Comparison of ENCODE assay signal across 17 mouse cellular contexts in genomic region chr2:72136045-72136444, GRCm38 (mm10).
DNase-seq lines count a peak whose midpoint lies in the region; ATAC-seq lines count a peak whose summit lies in the region.
"Had no signal": no experiment of that assay in that cellular context is flagged by ENCODE, and none has a peak within 500 bp of the region (broad histone marks: within the 10 kb centered on the region; RNA-seq: fewer than 3 reads in every experiment).

No protein-coding gene starts in this region.

- H3K4me1 ChIP-seq in forebrain, embryonic 13.5 days = peaks cover 16% of the 10 kb centered on the region
- H3K4me1 ChIP-seq in forebrain, embryonic 10.5 days = peaks cover 25% of the 10 kb centered on the region
- peaks cover 20% of the 10 kb centered on the region for H3K4me1 ChIP-seq in forebrain, embryonic 16.5 days (replicated peaks; ENCODE audit: control insufficient read depth, insufficient read depth, low read length)

- 74% methylated on average over 3 of the region's 3 CpGs for WGBS in forebrain, embryonic 13.5 days
- 86% methylated on average over 3 of the region's 3 CpGs for WGBS in forebrain, embryonic 10.5 days
- 39% methylated on average over 3 of the region's 3 CpGs for WGBS in forebrain, embryonic 16.5 days

- no peak overlapping the region for H3K9ac ChIP-seq in forebrain, embryonic 13.5 days
- H3K9ac ChIP-seq in forebrain, embryonic 16.5 days (replicated peaks; ENCODE audit: low read depth, low read length) = no peak overlapping the region
- H3K9ac ChIP-seq: embryonic facial prominence, embryonic 13.5 days; midbrain, embryonic 15.5 days; neural tube, embryonic 15.5 days had no signal

- 0 out of 2 replicates have a peak, but pooled peaks have one; percentile 33 for ATAC-seq in forebrain, embryonic 13.5 days
- ATAC-seq in forebrain, embryonic 16.5 days = peak; percentile 70
- ATAC-seq: midbrain, embryonic 15.5 days had no signal

- H3K4me3 ChIP-seq in forebrain, embryonic 13.5 days = no peak overlapping the region
- H3K4me3 ChIP-seq in forebrain, embryonic 10.5 days = no peak overlapping the region
- no peak overlapping the region for H3K4me3 ChIP-seq in forebrain, embryonic 16.5 days (replicated peaks; ENCODE audit: low read length)
- H3K4me3 ChIP-seq: embryonic facial prominence, embryonic 13.5 days; midbrain, embryonic 15.5 days; myocyte; neural tube, embryonic 15.5 days had no signal

- DNase-seq in forebrain, embryonic 10.5 days (ENCODE audit: extremely low spot score, low spot score) = no peak
- DNase-seq in layer of hippocampus, adult 18-20 months (ENCODE audit: low spot score in 2 of 2) = peak; percentile 32 to 63
- no peak for DNase-seq in layer of hippocampus, postnatal 10 days (ENCODE audit: low spot score in 2 of 2)
- DNase-seq in 3T3-L1 (ENCODE audit: low read depth, low spot score) = peak; percentile 13
- DNase-seq in thymus, adult 18-20 months = no peak
- DNase-seq: cerebellum, adult 9-10 months; gastrocnemius, postnatal 36 days; kidney, adult 11 months; kidney, postnatal 10 days; liver; right cerebral cortex, postnatal 25 days had no signal

- H3K36me3 ChIP-seq in forebrain, embryonic 13.5 days (ENCODE audit: poor library complexity, severe bottlenecking) = no peaks in the 10 kb centered on the region
- H3K36me3 ChIP-seq in forebrain, embryonic 10.5 days (replicated peaks) = no peaks in the 10 kb centered on the region
- no peaks in the 10 kb centered on the region for H3K36me3 ChIP-seq in forebrain, embryonic 16.5 days (ENCODE audit: control insufficient read depth, insufficient read depth)
- H3K36me3 ChIP-seq: embryonic facial prominence, embryonic 13.5 days; midbrain, embryonic 15.5 days; neural tube, embryonic 15.5 days had no signal

- H3K4me2 ChIP-seq in forebrain, embryonic 13.5 days = no peak overlapping the region
- no peak overlapping the region for H3K4me2 ChIP-seq in forebrain, embryonic 16.5 days (ENCODE audit: low read length)
- H3K4me2 ChIP-seq: embryonic facial prominence, embryonic 13.5 days; midbrain, embryonic 15.5 days; neural tube, embryonic 15.5 days had no signal

- no peaks in the 10 kb centered on the region for H3K9me3 ChIP-seq in forebrain, embryonic 13.5 days (replicated peaks)
- no peaks in the 10 kb centered on the region for H3K9me3 ChIP-seq in forebrain, embryonic 10.5 days
- no peaks in the 10 kb centered on the region for H3K9me3 ChIP-seq in forebrain, embryonic 16.5 days (ENCODE audit: control insufficient read depth, low read length)
- H3K9me3 ChIP-seq: midbrain, embryonic 15.5 days; neural tube, embryonic 15.5 days had no signal

- no peaks in the 10 kb centered on the region for H3K27me3 ChIP-seq in forebrain, embryonic 13.5 days
- no peaks in the 10 kb centered on the region for H3K27me3 ChIP-seq in forebrain, embryonic 10.5 days (ENCODE audit: poor library complexity, severe bottlenecking)
- H3K27me3 ChIP-seq in forebrain, embryonic 16.5 days (replicated peaks; ENCODE audit: control insufficient read depth, insufficient read depth, low read length) = no peaks in the 10 kb centered on the region
- H3K27me3 ChIP-seq: embryonic facial prominence, embryonic 13.5 days; midbrain, embryonic 15.5 days; neural tube, embryonic 15.5 days had no signal

- no peak overlapping the region for H3K27ac ChIP-seq in forebrain, embryonic 13.5 days
- no peak overlapping the region for H3K27ac ChIP-seq in forebrain, embryonic 10.5 days
- no peak overlapping the region for H3K27ac ChIP-seq in forebrain, embryonic 16.5 days (ENCODE audit: low read length)
- H3K27ac ChIP-seq: embryonic facial prominence, embryonic 13.5 days; midbrain, embryonic 15.5 days; neural tube, embryonic 15.5 days had no signal

Comparison
In these comparisons a context has a peak if more than half of its experiments do, and no peak if none do; other contexts are left out.
1. DNase-seq: peak in layer of hippocampus, adult 18-20 months (2 of 2) and 3T3-L1 (single experiment); none in forebrain, embryonic 10.5 days (single experiment), layer of hippocampus, postnatal 10 days (0 of 2) and thymus, adult 18-20 months (0 of 2).